Mouse (Mus musculus) heart, embryonic 15.5 days (tissue): ENCODE measurements around the gene Stub1. TPM values are rescaled to one million over a fixed set of nuclear protein-coding genes. Genes with fewer than 3 reads are reported as not detected.

ENCODE experiments used
- ATAC-seq: fragments of 200-750 bp; cut with Nextera tagmentation; replicated peaks from 2 replicates; pipeline ENCODE4 v1.8.0; 2017; ENCODE audit warnings: low read depth, moderate TSS enrichment; ENCODE audit not compliant: insufficient number of reproducible peaks, insufficient read depth, low FRiP score
- H3K27ac ChIP-seq: fragments of 300-500 bp; sonication (generic); 2 replicates; pipeline ENCODE4 v1.5.1; 2015; ENCODE audit warnings: mild to moderate bottlenecking, inconsistent platforms
- H3K27me3 ChIP-seq: fragments of 300-500 bp; sonication (generic); 2 replicates; pipeline ENCODE4 v1.6.1; 2015; ENCODE audit warnings: inconsistent platforms
- H3K36me3 ChIP-seq: fragments of 300-500 bp; sonication (generic); 2 replicates; pipeline ENCODE4 v1.6.1; 2015; ENCODE audit warnings: mild to moderate bottlenecking, inconsistent platforms
- H3K4me1 ChIP-seq: fragments of 300-500 bp; sonication (generic); replicated peaks from 2 replicates; pipeline ENCODE4 v1.6.1; 2015; ENCODE audit warnings: inconsistent platforms
- H3K4me2 ChIP-seq: fragments of 300-500 bp; sonication (generic); 2 replicates; pipeline ENCODE4 v1.6.1; 2015; ENCODE audit warnings: inconsistent platforms, mild to moderate bottlenecking, moderate library complexity
- H3K4me3 ChIP-seq: fragments of 300-500 bp; sonication (generic); 2 replicates; pipeline ENCODE4 v1.5.1; 2015; ENCODE audit warnings: mild to moderate bottlenecking, inconsistent platforms
- H3K9ac ChIP-seq: fragments of 300-500 bp; sonication (generic); 2 replicates; pipeline ENCODE4 v1.6.1; 2015; ENCODE audit warnings: mild to moderate bottlenecking, inconsistent platforms
- H3K9me3 ChIP-seq: fragments of 300-500 bp; sonication (generic); replicated peaks from 2 replicates; pipeline ENCODE4 v1.6.1; 2016; ENCODE audit warnings: inconsistent platforms
- WGBS: fragments of 180-500 bp; shearing (Covaris S2); methylation state at CpG from one replicate; pipeline ENCODE4 v1.1.7; 2015; ENCODE audit warnings: mixed read lengths; 5-methylcytosine and 5-hydroxymethylcytosine counted together
- microRNA-seq: library from miRNA; unstranded; fragments of <30 nt; microRNA quantifications from one replicate; pipeline ENCODE4, GENCODE M21; 2016
- polyA plus RNA-seq: library from polyadenylated mRNA; unstranded; fragments of >200 nt; fragmentation: Nextera tagmentation; extraction: Ambion mirVana; gene quantifications from 2 replicates; pipeline ENCODE4 v1.2.1, GENCODE M21; 2015

The Stub1 gene
- polyA plus RNA-seq, 1 experiment from 2014 or later = 251 TPM

DNA sequence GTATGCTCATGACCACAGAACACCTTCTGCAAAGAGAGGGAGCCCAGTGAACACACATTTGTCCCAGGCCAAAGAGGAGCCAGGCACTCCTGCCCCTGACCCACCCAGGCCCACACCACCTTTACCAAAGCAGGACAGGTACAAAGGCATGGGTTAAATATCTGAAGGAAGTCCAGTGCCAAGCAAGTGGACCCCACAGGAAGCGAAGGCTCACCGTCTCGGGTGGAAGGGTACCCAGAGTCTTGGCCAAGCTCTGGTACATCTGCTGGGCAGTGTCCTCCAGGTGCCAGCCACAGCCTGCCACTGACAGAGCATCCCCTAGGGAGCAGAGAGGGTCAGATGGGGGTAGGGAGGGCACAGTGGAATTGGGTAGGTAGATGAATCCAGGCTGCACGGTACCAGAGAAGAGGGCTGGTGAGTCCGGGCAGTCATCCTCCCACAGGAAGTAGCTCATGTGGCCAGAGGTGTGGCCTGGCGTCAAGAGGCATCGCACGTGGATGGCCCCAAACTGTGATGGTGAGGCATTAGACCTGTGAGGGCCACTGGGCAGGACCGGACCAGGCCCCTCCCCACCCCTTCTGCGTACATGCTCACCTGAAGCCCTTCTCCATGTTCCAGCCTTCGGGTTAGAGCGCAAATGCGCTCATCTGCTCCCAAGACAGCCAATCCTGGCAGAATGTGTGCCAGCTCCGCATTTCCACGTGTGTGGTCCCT is 49.2 kb downstream of the Stub1 start:
- 80% methylated on average over 15 of the region's 15 CpGs for WGBS
- H3K27ac ChIP-seq = no peak overlapping the region; the same call in 1 of the 2 replicates
- no peak for ATAC-seq
- H3K4me3 ChIP-seq = peak overlapping the region; percentile 82
- H3K4me2 ChIP-seq = peak overlapping the region; percentile 78
- H3K27me3 ChIP-seq = no peaks in the 10 kb centered on the region
- peaks cover 60% of the 10 kb centered on the region for H3K36me3 ChIP-seq
- H3K9ac ChIP-seq = peak overlapping the region; percentile 73; the same call in 1 of the 2 replicates
- H3K9me3 ChIP-seq = no peaks in the 10 kb centered on the region
- peaks cover 33% of the 10 kb centered on the region for H3K4me1 ChIP-seq

DNA sequence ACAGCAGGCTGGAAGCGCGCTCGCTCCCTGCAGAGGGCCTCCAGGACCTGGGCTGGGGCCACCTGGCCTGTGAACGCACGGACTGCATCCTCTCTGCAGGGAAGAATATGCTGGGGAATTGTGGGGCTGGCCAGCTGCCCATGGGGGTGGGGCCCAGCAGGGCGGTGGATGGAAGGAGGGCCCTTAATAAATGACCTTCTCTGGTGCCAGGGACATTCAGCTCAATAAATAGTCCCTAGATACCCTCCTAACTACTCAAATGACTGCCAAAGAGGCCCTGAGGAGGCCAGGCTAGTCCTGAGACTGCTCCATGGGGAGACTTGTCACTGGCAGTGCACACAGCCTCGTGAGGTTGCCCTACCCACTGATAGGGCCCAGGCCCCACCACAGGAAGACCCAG is 50.1 kb downstream of the Stub1 start:
- H3K36me3 ChIP-seq = peaks cover 56% of the 10 kb centered on the region
- ATAC-seq = no peak
- no peak overlapping the region for H3K4me2 ChIP-seq
- H3K9ac ChIP-seq = 0 out of 2 replicates have a peak overlapping the region, but pooled peaks have one; percentile 10
- WGBS = 53% methylated on average over 7 of the region's 7 CpGs
- no peaks in the 10 kb centered on the region for H3K9me3 ChIP-seq
- peaks cover 33% of the 10 kb centered on the region for H3K4me1 ChIP-seq
- H3K27ac ChIP-seq = peak overlapping the region; percentile 71
- no peak overlapping the region for H3K4me3 ChIP-seq
- H3K27me3 ChIP-seq = no peaks in the 10 kb centered on the region

DNA sequence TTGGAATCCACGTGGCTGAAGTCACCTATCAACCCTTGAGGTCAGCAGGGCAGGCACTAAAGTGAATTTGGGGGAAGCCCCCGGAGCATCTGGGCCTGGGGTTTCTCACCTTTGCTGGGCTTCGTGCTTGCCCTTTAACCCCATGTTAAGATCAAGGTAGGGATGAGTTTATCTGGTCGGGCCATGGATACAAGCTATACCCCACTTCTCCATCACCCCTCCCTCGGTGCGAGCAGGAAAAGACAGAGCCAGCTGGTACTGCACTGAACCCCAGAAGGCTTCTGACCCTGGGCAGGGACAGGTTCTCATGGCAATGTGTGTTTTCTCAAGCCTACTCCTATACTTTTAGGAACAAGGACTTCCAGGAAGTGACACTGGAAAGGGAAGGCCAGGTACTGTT is 51.9 kb downstream of the Stub1 start:
- Histone ChIP-seq H3K36me3 (peaks cover 54% of the 10 kb centered on the region), H3K4me1 (peaks cover 33% of the 10 kb centered on the region), H3K9ac (no peak overlapping the region), H3K27me3 (no peaks in the 10 kb centered on the region), H3K9me3 (no peaks in the 10 kb centered on the region), H3K27ac (no peak overlapping the region), H3K4me3 (no peak overlapping the region), H3K4me2 (no peak overlapping the region)
- ATAC-seq = no peak
- 80% methylated on average over 6 of the region's 6 CpGs for WGBS

Small RNA genes lying within 50 kb of the gene (microRNA-seq; reads per million reads assigned to microRNA genes)
- gene Mir3082 (0.84 reads per million), gene Mir6966 (not detected)

Other genes with a start within 250 kb of the Stub1 start
- gene Gng13, start 116.2 kb downstream of the Stub1 start, polyA plus RNA-seq = 1.0 and 2.0 TPM in 2 replicates
- 11.8 and 17.7 TPM in 2 replicates for gene Chtf18, start 106.0 kb downstream of the Stub1 start, polyA plus RNA-seq
- 10.7 and 15.3 TPM in 2 replicates for gene Rpusd1, start 105.7 kb downstream of the Stub1 start, polyA plus RNA-seq
- 0.13 TPM in 1 of 2 replicates, not detected in the other for gene Mslnl, start 97.4 kb downstream of the Stub1 start, polyA plus RNA-seq
- gene Msln, start 79.0 kb downstream of the Stub1 start, polyA plus RNA-seq = 38.7 and 42.7 TPM in 2 replicates
- gene Narfl, start 59.6 kb downstream of the Stub1 start, polyA plus RNA-seq = 31.5 and 32.4 TPM in 2 replicates
- gene Haghl, start 47.7 kb downstream of the Stub1 start, polyA plus RNA-seq = 44.7 and 57.1 TPM in 2 replicates
- 0.13 and 0.23 TPM in 2 replicates for gene Ccdc78, start 46.8 kb downstream of the Stub1 start, polyA plus RNA-seq
- 56.8 and 70.2 TPM in 2 replicates for gene Fam173a, start 40.5 kb downstream of the Stub1 start, polyA plus RNA-seq
- 0.50 TPM in 1 of 2 replicates, not detected in the other for gene AC134908.4, start 37.7 kb downstream of the Stub1 start, polyA plus RNA-seq
- 21.2 and 29.2 TPM in 2 replicates for gene Metrn, start 36.3 kb downstream of the Stub1 start, polyA plus RNA-seq
- gene Fbxl16, start 24.3 kb downstream of the Stub1 start, polyA plus RNA-seq = 0.78 and 1.2 TPM in 2 replicates
- 12.7 and 19.8 TPM in 2 replicates for gene Wdr24, start 9.8 kb downstream of the Stub1 start, polyA plus RNA-seq
- gene Jmjd8, start 4.5 kb downstream of the Stub1 start, polyA plus RNA-seq = 30.9 and 36.6 TPM in 2 replicates
- 1.4 and 1.7 TPM in 2 replicates for gene Rhbdl1, start 3.9 kb upstream of the Stub1 start, polyA plus RNA-seq
- gene Gm20683, start 8.4 kb upstream of the Stub1 start, polyA plus RNA-seq = 1.7 and 3.0 TPM in 2 replicates
- gene Rhot2, start 11.4 kb upstream of the Stub1 start, polyA plus RNA-seq = 24.2 and 26.1 TPM in 2 replicates
- gene Wdr90, start 28.1 kb upstream of the Stub1 start, polyA plus RNA-seq = 12.1 and 18.5 TPM in 2 replicates
- gene Mcrip2, start 35.4 kb upstream of the Stub1 start, polyA plus RNA-seq = 176 and 203 TPM in 2 replicates
- 29.3 and 35.1 TPM in 2 replicates for gene Mettl26, start 41.7 kb upstream of the Stub1 start, polyA plus RNA-seq
- 0.24 and 0.28 TPM in 2 replicates for gene Wfikkn1, start 47.5 kb upstream of the Stub1 start, polyA plus RNA-seq
- gene Rab40c, start 86.3 kb upstream of the Stub1 start, polyA plus RNA-seq = 12.1 and 18.0 TPM in 2 replicates
- 52.9 and 63.0 TPM in 2 replicates for gene Pigq, start 111.5 kb upstream of the Stub1 start, polyA plus RNA-seq
- 0.08 and 0.16 TPM in 2 replicates for gene Nhlrc4, start 111.6 kb upstream of the Stub1 start, polyA plus RNA-seq
- gene A930017K11Rik, start 119.2 kb upstream of the Stub1 start, polyA plus RNA-seq = 0.05 TPM in 1 of 2 replicates, not detected in the other
- gene Capn15, start 152.4 kb upstream of the Stub1 start, polyA plus RNA-seq = 9.3 and 13.5 TPM in 2 replicates
- gene Rab11fip3, start 236.2 kb upstream of the Stub1 start, polyA plus RNA-seq = 10.2 and 12.8 TPM in 2 replicates